Mouse (Mus musculus) brain, adult 2 months (tissue): ENCODE results near the gene Nadsyn1.

Experiments used
- DNase-seq: peaks from one replicate; pipeline ENCODE4 v3.0.0; 2011; ENCODE audit warnings: low read depth, low spot score

Nadsyn1 gene

GRCm38 (mm10) chr7:143801195-143802065, 21.2 kb downstream of the Nadsyn1 start:
- no peak for DNase-seq

GRCm38 (mm10) chr7:143800770-143801169, 21.9 kb downstream of the Nadsyn1 start:
- DNase-seq = no peak

- no peak for DNase-seq
Observed at GRCm38 (mm10) chr7:143798783-143799182, 23.9 kb downstream of the Nadsyn1 start.

GRCm38 (mm10) chr7:143793121-143793520, 29.5 kb downstream of the Nadsyn1 start:
- peak; percentile 39 for DNase-seq

- DNase-seq = no peak
Observed at GRCm38 (mm10) chr7:143792336-143792985, 30.2 kb downstream of the Nadsyn1 start.

- peak; percentile 81 for DNase-seq
Observed at GRCm38 (mm10) chr7:143783996-143784829, 38.4 kb downstream of the Nadsyn1 start, which contains the start of gene Mrgpre. Gene Mrgpre (minus strand): TSS chr7:143784500.

- no peak for DNase-seq
Observed at GRCm38 (mm10) chr7:143783378-143783995, 39.2 kb downstream of the Nadsyn1 start.

GRCm38 (mm10) chr7:143777375-143777774, 45.3 kb downstream of the Nadsyn1 start:
- no peak for DNase-seq

- DNase-seq = no peak
Observed at GRCm38 (mm10) chr7:143776137-143776536, 46.5 kb downstream of the Nadsyn1 start.

- DNase-seq = no peak
Observed at GRCm38 (mm10) chr7:143769461-143769860, 53.2 kb downstream of the Nadsyn1 start.

GRCm38 (mm10) chr7:143768267-143768666, 54.4 kb downstream of the Nadsyn1 start:
- DNase-seq = no peak

- no peak for DNase-seq
Observed at GRCm38 (mm10) chr7:143766893-143767292, 55.8 kb downstream of the Nadsyn1 start, which contains the start of gene Mrgprg. Gene Mrgprg (minus strand): TSS chr7:143766993.

- DNase-seq = no peak
Observed at GRCm38 (mm10) chr7:143764876-143765530, 57.6 kb downstream of the Nadsyn1 start.

GRCm38 (mm10) chr7:143763794-143764193, 58.9 kb downstream of the Nadsyn1 start:
- DNase-seq = peak; percentile 64

- DNase-seq = peak; percentile 81
Observed at GRCm38 (mm10) chr7:143758956-143759355, 63.7 kb downstream of the Nadsyn1 start.

- no peak for DNase-seq
Observed at GRCm38 (mm10) chr7:143757696-143758095, 65.0 kb downstream of the Nadsyn1 start.

GRCm38 (mm10) chr7:143757027-143757390, 65.6 kb downstream of the Nadsyn1 start:
- DNase-seq = peak; percentile 87

GRCm38 (mm10) chr7:143756125-143757026, 66.3 kb downstream of the Nadsyn1 start, which contains the start of gene Osbpl5:
Gene Osbpl5 (minus strand): TSS chr7:143756985.
- peak; percentile 69 for DNase-seq

- peak; percentile 47 for DNase-seq
Observed at GRCm38 (mm10) chr7:143755357-143756124, 67.1 kb downstream of the Nadsyn1 start.
